Mouse (Mus musculus) c-Kit-positive CD71-negative TER-119-negative erythroid progenitor cells, embryonic 14.5 days (primary cell): ENCODE data around the gene Ccdc6.

Experiments
- DNase-seq: peaks from one replicate; pipeline ENCODE4 v3.0.0-alpha.2; 2013; ENCODE audit warnings: low read depth

Gene Ccdc6

DNA sequence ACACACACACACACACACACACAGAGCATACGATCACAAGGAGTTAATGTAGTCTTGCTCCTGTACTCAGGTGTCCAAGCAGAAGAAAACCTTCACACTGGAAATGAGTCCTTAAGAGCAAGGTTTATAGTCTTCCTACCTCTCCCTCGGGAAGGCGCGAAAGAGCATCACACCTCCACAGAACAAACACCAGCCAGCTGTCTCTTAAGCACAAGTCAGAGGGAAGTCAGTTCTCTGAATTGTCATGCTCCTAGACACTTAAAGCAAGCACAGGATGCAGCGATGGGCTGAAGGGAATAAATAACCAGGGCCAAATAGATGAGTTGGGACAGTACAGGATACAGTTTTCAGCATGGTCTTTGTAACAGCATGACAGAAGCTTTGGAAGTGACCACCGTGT lies 35.8 kb downstream of the Ccdc6 start:
- DNase-seq = no peak

DNA sequence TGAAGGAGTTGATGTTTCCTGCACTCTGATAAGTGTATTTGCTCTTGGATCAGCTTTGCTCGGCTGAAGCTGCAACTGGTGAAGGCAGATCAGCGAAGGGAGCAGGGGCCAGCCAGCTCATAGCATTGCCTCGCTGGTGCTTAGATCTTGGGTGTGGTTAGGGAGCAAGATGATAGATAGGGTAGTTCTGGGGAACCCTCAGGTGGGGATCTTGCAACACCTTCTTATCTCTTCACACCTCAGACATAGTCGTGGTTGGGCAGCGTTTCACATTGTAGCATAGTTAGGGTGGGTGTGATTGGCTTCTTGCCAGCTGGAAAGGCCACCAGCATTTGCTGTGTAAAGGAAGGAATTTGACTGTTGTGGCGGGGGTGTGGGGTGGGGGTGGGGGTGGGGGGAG lies 36.3 kb downstream of the Ccdc6 start:
- DNase-seq = no peak

- no peak for DNase-seq
Observed at GRCm38 (mm10) chr10:70135680-70136079, 38.8 kb downstream of the Ccdc6 start.

GRCm38 (mm10) chr10:70137652-70138051 lies 40.7 kb downstream of the Ccdc6 start:
- DNase-seq = no peak

- DNase-seq = no peak
Observed at GRCm38 (mm10) chr10:70138150-70138549, 41.2 kb downstream of the Ccdc6 start.

GRCm38 (mm10) chr10:70139368-70139767 lies 42.4 kb downstream of the Ccdc6 start:
- no peak for DNase-seq

DNA sequence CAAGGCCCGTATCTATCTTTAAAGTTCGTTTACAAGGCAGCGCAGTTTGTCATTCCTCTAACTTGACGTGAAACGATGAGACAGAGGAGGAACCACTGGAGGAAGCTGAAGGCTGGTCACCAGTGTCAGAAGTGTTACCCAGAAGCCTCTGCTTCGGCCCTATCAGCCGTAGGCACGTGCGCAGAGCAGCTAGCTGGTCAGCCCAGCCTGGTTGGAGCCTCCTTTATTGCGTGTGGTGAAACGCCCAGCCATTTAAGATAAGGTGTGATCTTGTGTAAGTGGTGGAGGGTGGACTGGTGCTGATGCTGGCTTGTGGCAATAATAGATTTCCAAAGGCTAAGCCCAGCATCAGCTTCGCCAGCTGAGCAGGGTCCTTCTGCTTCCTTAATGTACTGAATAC lies 43.5 kb downstream of the Ccdc6 start:
- no peak for DNase-seq

- DNase-seq = no peak
Observed at GRCm38 (mm10) chr10:70142623-70143022, 45.7 kb downstream of the Ccdc6 start.

DNA sequence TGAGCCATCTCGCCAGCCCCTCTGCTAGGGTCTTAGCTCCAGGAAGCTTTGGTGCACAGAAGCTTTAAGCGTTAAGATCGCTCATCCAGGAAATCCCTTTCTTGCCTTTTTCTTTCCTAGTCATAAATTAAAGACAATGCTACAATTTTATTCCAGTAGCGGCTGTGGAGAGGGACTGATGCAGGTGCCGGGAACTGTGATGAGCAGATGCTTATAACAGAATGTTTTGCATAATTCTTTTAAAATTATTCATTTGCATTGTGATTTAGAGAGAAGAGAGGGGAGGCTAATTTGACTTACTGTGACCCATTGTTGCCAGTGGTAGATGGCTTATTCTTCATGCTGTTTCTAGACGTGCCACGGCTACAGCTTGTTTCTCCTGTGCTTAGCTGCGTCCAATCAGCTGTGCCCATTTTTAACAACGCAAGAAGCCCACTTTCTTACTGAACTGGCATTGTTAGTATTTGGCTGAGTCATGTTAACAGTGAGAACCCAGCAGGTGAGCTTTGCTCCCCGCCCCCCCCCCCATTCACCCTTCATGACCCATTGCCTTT lies 47.2 kb downstream of the Ccdc6 start:
- DNase-seq = no peak

DNA sequence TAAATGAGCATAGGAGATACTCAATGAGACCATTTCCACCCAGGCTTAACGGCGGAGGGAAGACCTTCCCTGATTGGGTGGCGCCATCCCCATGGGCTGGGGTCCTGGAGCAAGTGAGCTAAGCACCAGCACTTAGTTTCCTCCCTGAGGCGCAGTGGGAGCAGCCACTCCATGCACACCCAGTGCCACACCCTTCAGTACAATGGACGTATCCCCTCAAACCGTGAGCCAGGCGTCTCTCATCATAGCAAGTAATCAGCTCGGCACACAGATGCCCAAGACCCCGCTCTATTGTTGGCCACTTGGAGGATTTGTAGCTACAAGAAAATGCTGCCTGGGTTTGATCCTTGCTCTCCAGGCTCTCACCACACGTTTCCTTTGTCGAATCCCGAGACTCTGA lies 49.0 kb downstream of the Ccdc6 start:
- no peak for DNase-seq

DNA sequence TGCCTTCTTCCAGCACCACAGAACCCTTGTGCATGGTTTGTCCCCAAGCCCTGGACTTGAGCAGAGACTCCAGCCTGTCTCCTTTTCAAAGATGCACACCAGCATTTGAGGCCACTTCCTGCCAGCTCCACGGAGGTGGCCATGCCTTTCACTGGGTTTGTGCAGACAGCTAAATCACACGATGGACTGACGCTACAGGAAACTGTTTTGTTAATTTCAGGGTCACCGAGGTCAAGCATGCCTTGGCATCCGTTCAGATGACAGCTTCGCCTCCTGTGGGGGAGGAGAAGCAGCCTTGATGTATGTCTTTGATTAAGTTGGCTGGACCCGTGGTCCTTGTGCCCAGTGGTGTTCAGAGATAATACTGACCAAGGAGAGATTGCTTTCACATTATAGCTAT lies 52.2 kb downstream of the Ccdc6 start:
- no peak for DNase-seq

DNA sequence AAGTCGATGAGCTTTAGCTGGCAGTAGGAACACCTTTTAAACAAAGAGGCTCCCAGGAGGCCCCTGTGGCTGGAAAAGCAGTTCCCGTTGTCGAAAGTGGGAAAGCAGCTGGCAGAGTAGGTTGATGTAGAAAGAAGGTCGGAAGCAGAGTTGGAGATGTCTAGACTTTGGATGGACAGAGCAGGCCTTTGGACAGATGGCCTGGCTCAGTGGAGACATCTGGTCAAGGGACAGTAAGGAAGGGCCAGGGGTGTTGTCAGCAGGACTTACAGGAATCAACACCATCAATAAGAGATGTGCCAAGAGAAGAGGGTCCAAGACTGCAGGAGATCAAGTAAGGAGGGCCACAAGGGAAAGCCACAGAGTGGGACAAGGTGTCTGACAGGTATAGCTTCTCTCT lies 53.4 kb downstream of the Ccdc6 start:
- no peak for DNase-seq

- no peak for DNase-seq
Observed at GRCm38 (mm10) chr10:70151171-70151570, 54.2 kb downstream of the Ccdc6 start.

GRCm38 (mm10) chr10:70152190-70152743 lies 55.3 kb downstream of the Ccdc6 start:
- no peak for DNase-seq

DNA sequence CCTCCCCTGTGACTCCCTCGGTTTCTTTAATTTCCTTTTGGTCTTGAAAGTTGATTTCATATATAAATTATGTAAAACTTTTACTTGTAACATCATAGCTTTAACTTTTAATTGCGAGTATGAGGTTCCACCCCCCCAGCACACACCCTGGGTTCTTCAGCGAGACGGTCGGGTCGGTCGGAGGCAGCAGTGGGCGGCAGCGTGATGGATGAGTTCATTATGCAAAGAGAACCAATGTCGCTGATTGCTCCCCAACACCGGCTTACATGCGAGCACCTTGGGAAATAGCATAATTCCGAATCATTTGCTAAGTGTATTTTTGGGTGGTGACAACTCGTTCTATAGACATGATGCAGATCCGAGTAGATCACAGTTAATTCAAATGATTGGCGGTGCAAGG lies 56.9 kb downstream of the Ccdc6 start:
- no peak for DNase-seq

- no peak for DNase-seq
Observed at GRCm38 (mm10) chr10:70156431-70157165, 59.7 kb downstream of the Ccdc6 start.

DNA sequence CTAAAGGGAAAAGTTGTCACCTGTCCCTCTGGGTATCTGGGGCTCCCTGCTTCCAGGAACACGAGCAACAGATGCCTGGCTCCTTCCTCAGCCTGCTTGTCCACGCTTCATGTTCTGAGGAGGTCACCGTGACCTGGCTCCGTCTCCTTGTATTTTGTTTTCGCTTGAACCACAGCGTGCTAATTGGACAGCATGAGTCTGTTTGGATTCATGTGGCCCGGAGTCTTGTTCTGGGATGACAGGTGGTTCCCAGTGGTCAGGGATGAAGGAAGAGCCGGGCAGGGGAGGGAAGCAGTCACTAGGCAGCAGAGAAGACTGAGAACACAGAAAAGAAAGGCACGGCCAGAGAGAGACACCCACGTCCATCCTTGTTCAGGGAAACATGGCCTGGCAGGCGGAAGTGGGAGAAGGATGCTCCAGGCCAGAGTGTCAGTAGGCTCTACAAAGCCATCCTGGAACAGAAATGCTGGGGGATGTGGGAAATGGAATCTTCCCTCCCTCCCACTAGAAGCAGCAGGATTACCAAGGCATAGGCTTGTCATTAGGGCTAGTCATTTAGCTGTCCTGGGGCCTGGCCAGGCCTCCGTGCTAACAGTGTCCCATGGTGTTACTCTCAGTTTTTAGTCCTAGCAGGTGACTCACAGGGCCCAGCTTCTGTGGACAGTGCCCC lies 62.9 kb downstream of the Ccdc6 start:
- no peak for DNase-seq

- no peak for DNase-seq
Observed at GRCm38 (mm10) chr10:70160811-70161210, 63.9 kb downstream of the Ccdc6 start.

- DNase-seq = no peak
Observed at GRCm38 (mm10) chr10:70161504-70161903, 64.6 kb downstream of the Ccdc6 start.

- no peak for DNase-seq
Observed at GRCm38 (mm10) chr10:70163681-70164080, 66.8 kb downstream of the Ccdc6 start.

DNA sequence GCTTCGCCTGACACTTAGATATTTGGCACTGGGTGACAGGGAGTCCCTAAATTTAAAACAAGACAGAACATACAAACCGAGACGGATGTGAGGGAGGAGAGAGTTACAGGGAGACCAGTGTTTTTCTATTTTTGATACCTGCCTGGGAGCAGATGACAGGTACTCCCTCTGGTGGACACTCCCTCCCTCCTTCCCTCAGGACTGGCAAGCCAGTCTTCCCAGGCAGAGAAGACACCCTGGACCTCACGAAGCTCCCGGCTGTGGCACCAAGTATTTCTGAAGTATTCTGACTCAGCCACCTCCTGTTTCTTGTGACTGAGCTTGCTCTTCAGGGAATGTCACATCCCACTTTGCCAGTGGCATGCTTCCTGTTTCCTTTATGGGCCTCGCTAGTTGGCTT lies 69.0 kb downstream of the Ccdc6 start:
- DNase-seq = no peak

DNA sequence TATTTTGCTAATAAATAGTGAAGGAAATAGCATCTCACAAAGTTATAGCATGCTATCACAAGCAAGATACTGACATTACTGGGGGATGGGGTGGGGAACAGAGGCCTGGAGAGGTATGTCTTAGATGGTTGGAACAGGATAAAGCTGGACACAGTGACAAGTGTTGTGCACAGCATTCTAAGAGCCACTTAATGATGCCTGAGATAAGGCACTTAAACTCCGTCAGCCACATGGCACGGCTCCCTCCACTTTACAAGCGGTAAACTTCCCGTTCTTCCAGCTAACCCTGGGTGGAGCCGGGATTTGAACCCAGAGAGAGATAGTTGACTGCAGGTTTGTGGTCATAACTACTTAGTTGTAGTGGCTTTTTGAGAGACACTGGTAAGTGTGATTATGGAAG lies 69.5 kb downstream of the Ccdc6 start:
- no peak for DNase-seq

- no peak for DNase-seq
Observed at GRCm38 (mm10) chr10:70167625-70168024, 70.7 kb downstream of the Ccdc6 start.
